Mouse (Mus musculus) spleen, embryonic (tissue): ENCODE data around the gene Appbp2.
"Not testable (repeated sequence)": the region's sequence is repeated elsewhere in the genome, so short reads cannot be mapped to it uniquely, and the experiment has no call there.

Source experiments
- CTCF ChIA-PET: fragments of 350-600 bp; sonication (Branson Sonifier 250); formaldehyde crosslinking; loops from one replicate; lab custom pipeline; 2022; lab: Charles Lee

Appbp2 gene

DNA sequence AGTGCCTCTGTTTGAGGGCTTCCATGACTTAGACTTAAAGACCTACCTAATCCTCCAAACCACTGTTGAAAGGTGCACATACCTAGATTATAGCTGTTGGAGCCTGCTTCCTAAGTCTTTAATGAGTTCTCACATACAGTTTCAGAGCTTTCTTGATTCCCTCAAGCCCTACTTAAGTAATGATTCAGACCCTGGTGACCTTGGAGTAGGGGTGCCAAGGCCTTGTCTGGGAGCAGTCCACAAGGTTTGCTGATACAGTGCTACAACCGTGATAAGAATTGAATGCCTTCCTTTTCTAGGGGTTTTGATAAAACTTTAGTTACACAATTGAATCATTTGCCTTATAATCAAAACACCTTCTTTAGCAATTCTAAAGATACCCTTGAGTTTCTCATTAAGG lies 67.4 kb downstream of the Appbp2 start:
- CTCF ChIA-PET: interaction anchor here (1.2 kb wide), 1 partner anchor 17 kb away, joined by 3 read pairs; no protein-coding TSS in a partner anchor

DNA sequence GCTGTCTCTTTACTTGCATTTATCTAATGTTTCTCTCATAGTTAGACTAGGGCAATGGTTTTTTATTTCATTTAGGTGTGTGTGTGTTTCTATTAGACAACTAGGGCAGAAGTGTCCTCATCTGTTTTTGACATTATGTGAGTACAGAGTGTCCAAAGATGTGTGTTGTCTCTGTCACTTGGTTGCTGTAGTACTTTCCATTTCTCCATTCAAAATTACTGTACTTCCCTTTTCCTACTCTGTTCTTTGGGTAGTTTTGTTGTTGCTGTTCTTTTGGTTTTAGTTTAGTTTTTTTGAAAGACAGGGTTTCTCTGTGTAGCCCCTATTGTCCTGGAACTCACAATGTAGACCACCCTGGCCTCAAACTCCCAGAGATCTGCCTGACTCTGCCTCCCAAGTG lies 70.6 kb downstream of the Appbp2 start:
- CTCF ChIA-PET: interaction anchor here (0.6 kb wide), 1 partner anchor 104 kb away, joined by 3 read pairs; no protein-coding TSS in a partner anchor

DNA sequence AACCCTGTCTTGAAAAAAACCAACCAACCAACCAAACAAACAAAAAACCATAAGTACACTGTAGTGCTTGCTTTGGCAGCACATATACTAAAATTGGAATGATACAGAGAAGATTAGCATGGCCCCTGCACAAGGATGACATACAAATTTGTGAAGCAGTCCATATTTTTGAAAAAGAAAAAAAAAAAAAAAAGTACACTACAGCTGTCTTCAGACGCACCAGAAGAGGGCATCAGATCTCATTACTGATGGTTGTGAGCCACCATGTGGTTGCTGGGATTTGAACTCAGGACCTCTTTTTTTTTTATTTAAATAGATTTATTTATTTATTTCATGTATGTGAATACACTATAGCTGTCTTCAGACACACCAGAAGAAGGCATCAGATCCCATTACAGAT lies 71.9 kb downstream of the Appbp2 start:
- CTCF ChIA-PET: not testable (repeated sequence)

DNA sequence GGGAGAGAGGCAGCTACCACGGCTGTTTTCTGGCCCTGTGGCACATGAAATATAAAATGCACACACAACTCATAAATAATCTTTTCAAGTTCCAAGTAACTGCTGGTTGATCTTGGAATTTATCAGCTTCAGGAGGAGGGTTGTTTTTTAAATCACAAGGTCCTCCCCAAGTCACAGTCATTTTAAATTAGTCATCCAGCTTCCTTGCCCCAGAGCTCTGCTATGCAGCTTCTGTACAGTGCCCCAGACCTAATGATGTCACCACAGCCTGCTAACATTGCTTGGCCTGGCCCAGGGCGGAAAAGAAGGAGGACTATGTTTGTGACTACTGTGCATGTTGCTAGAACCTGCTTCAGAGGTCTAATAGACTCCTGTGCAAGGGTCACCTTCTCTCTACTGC lies 77.6 kb downstream of the Appbp2 start:
- CTCF ChIA-PET: interaction anchor here (0.6 kb wide), 1 partner anchor 940 kb away, joined by 3 read pairs; no protein-coding TSS in a partner anchor

GRCm38 (mm10) chr11:85152256-85152930 lies 82.5 kb downstream of the Appbp2 start:
- CTCF ChIA-PET: no interaction called here

- CTCF ChIA-PET: interaction anchor here (0.6 kb wide), 1 partner anchor 118 kb away, joined by 3 read pairs; no protein-coding TSS in a partner anchor
These were observed 95.1 kb downstream of the Appbp2 start, which contains the start of gene Usp32 for GRCm38 (mm10) chr11:85139581-85140540. Gene Usp32, minus strand, starts transcription at chr11:85140161.

DNA sequence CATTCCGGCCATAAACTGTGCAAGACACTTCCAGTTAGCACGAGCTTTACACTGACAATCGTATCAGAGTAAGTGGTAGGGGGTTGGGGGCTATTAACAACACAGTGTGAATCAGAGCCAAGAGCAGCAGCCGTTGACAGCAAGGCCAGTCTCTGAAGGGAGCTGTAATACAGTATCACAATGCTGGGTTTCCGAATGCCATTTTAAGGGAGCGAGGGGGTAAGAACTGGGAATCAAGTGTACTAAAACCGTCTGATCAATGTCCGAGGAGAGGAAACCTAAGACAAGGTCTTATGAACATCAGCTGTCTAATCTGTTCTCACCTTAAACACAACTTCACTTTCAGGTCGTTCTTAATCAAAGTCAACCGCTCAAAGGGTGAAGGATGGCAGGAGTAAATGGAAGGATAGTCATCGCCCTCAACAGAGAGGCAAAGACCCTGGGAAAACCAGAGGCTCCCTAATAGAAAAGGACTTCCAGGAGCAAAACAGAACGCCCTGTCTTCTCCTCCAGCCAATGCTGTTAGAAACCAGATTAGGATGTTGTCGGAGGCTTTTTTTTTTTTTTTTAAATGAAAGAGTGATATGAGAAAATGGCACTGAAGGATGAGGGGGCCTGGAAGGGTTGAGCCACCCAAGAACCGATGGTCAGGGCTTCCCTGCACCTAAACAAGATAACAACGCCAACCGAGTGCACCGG lies 96.0 kb downstream of the Appbp2 start:
- CTCF ChIA-PET: no interaction called here
